Mouse (Mus musculus): Measurements from ENCODE around the gene Tbx19.
A peak's percentile ranks its signal among the peaks of the same experiment; 100 is the strongest.

Tbx19 gene

DNA sequence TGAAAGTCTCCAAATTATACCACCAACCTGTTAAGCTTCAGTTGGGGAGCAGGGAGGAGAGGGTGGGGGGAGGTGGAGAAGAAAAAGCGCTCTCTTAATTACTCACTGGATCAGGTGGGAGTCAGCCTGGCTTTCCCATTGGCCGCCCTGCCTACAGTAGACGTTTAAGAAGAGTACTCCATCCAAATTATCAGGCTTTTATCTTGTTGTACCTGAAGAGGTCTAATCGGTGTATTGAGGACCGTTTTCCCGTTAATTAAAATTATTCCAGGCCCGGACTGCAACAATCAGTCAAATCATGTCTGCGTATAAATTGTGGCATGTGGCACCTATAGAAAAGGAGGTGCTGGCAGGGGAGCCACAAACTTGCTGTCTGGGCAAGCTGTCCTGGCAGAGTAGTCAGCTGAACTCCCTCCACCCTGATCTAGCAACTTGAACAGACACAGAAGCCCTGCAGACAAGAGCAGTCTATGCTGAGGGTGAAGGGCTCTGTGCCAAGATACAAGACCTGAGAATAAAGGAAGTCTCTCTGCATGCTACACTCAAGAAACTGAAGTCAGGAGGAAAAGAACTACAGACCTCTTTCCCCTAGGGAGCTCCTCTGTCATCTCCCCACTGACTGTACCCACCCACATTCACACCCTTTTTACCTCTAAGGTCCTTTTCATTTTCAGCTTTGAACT is at the start of gene Tbx19:
Tbx19 (minus strand) TSS at position 51 of the 683 bp plus-strand sequence.
- DNase-seq: no peak

DNA sequence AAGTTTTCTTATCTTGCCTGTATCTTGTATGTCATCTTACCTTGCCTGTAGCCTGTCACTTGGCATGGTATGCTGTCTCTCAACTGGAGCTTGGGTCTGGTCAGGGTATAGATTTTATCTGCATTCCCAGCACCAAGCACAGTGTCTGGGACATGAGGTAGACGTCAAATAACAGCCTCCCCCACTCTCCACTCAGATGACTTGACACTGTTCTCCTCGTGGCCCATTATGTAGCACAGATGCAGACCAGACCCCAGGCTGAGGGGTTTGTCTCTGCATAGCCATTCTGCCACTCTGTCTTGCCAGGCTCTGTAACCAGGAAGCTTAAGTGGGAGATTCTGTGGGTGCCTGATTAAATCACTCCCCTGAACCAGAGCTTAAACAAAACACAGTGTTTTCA is 45.0 kb upstream of the Tbx19 start:
- DNase-seq: no peak

DNA sequence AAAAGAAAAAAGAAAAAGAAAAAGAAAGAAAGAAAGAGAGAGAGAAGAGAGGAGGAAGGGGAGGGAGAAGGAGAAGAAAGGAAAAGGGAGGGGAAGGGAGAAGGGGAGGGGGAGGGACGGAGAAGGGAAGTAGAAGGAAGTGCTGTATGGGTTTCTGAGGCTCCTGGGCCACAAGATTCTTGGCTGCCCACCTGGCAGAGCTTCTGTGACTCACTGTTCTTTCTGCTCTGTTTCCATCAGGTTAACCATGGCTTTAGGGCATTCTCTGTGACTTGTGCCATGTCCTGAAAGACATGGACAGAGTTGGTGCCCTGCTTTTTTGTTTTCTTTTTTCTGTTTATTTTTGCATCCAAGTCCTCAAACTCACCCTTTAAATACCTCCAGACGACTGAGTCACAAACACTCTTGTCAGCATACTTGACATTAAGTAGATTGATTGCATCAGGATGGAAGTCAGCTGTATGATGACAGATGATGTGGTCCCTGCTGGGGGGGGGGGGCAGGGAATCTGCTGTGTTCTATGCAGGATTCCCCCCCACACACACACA is 43.0 kb upstream of the Tbx19 start:
- peak; percentile 14 for DNase-seq

DNA sequence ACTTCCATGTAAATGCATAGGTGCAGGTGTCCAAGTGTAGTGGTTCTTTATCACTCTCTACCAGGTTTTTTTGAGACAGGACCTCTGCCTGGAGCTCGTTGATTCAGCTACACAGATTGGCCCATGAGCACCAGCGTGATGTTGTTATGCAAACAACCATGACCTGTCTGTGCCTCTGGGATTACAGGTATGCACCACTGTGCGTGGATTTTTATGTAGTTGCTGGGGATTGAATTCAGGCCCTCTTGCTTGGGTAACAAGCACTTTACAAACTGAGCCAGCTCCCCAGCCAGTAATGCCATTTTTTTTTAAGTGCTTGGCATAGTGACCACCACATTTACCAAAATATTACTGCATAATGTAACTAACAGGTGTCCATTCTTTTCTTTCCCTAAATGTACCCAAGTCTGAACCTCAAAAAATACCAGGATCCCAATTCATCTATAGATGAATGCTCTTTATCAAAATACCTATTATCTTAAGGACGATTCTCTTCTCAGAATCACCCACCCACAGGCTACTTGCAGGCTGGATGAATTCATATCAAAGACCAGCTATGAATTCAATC is 41.0 kb upstream of the Tbx19 start:
- DNase-seq: no peak

DNA sequence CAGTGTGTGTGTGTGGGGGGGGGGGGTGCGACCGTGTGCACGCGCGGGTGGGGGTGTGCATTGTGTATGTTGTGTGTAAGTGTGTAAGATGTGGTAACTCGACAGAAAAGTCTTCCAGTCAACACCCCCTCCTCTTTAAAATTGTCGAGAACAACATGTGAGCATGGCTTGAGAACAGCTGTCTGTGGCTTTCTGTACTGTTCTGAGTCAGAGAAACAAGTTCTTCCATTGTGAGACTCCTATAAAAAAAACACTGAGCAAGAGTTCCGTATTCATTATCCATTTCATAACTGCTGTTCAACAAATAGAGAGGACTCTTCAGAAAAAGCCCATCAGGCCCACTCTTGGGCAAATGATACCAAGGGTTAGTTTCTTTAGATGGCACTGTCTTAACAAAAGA is 40.2 kb upstream of the Tbx19 start:
- no peak for DNase-seq

DNA sequence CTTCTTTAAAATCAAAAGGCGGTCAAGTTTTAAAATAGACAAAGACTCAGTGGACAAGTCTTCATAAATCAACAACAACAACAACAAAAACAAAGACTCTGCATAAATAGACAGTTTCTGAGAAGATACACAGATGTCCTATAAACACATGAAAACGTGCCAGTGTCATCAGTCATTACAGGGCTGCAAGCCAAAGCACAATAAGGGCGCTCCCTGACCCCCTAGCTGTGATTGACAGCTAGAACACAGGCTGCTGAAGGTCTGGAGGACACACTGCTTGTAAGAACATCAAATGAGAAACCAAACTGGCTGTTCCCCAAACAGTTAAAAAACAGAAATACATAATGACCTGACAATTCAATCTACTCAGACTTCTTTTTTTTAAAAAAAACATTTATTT is 39.1 kb upstream of the Tbx19 start:
- DNase-seq: no peak

DNA sequence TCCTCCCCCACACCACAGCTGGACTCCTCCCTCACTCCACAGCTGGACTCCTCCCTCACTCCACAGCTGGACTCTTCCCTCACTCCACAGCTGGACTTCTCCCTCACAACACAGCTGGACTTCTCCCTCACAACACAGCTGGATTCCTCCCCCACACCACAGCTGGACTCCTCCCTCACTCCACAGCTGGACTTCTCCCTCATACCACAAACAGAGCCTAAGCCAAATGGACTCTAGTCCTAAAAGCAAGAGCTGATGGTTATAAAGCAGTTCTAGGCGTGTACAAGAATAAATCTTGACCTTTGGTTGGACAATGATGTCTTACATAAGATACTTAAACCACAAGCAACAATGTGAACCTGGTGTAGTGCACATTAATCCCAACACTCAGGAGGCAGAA is 38.4 kb upstream of the Tbx19 start:
- DNase-seq: no peak

DNA sequence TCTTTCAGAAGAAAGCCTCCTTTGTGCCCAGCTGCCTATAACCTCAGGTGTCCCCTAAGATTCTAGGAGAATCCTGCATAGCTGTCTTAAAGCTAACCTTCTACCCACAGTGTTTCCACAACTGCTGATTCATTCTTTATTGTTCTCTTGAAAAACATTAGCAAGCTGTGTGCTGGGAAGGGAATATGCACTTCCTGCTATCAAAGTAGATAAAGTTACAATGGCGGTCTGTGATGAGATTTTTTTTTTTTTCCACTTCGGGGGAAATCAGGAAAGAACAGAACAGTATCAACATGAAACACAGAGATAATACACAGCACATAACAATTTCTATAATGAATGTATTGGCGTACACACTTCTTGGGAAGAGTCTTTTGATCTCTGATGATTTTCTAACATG is 37.3 kb upstream of the Tbx19 start:
- DNase-seq: no peak

DNA sequence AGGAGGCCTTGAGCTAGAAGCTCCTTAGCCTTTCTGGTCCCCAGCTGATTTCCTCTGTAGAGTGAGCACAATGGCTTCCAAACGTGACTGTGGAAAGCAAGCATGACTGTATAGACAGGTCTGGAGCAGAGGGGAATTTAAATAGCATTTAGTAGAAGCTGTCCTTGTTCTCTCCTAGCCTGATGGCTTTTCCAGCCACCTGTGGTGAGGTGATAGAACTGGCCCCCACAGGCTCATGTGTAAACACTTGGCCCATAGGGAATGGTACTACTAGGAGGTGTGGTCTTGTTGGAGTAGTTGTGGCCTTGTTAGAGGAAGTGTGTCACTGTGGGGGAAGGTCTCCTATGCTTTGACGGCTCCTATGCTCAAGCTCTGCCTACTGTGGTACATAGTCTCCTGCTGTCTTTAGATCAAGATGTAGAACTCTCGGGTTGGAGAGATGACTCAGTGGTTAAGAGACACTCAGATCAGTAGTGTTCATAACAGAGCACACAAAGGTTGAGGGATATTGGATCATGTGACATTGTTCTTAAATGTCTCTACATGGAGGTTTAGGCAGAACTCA is 34.9 kb upstream of the Tbx19 start:
- DNase-seq: no peak

DNA sequence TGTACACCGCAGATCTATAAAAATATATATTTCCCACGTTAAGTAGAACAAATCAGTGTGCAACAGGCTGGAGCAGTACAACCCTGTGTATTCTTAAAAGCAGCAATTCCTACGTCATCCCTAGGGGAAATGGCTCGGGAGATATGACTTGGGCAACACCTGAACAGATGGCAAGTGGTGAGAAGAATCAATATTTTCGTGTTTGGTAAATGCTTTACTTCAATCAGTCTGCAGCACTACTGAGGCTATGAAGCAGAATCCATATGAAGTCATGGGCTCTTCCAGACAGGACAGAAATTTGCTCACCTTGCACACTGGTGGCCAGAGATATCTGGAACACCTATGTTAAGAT is 34.1 kb upstream of the Tbx19 start:
- no peak for DNase-seq

DNA sequence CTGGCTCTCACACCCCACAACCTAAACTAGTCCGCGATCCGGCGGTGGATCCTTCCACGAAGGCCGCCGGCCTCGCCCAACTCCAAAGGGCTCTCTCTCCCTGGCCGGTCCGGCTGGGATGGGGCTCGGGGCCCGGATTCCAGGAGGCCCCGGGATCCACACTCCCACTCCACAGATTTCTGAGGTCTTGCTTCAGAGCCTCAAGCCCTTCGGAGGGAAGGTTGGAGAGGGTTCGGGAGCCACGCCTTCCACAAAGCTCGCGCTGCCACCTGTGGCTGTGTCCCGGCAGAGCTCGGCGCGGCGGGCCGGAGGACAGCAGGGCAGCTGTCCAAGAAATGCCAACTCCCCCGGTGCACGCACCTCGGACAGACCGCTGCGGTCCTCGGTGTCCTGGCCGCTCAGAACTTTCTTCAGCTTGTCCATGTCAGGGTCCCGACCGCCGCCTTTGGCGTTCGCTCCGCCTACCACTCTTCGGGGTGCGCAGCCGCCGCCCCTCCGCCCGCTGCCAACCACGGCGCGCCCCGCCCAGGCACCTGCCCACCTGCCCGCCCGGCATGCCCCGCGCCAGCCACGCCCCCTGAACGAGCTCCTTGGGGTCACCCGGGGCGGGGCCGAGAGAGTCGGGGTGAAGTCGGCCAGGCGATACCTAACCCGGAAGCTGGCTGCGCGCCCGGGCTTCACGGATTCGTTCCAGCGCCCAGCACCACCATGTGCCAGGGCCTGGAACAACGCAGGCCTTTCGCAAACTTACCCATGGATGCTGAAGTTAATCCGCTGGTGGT is 33.5 kb upstream of the Tbx19 start, which contains the start of gene Sft2d2:
Sft2d2 (minus strand) TSS at position 559 of the 782 bp plus-strand sequence.
- DNase-seq: peak; percentile 67

DNA sequence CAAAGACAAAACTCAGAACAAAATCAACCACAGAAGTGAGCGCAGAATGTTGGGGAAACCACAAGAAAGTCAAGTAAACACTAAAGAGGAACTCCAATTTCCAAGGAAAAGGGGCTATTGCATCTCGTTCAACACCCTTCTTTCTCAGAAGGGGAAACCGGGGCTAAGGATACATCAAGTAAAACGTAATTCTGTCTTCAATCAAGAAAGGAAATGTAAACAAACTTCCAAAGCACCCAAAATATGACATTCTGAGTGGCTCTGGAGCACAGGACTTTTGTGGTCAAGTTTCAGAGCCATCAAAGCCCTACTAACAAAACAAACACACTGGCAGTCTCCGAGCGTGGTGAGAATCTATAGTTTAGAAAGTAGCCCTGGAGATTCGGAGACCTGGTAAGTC is 32.9 kb upstream of the Tbx19 start:
- DNase-seq: no peak

DNA sequence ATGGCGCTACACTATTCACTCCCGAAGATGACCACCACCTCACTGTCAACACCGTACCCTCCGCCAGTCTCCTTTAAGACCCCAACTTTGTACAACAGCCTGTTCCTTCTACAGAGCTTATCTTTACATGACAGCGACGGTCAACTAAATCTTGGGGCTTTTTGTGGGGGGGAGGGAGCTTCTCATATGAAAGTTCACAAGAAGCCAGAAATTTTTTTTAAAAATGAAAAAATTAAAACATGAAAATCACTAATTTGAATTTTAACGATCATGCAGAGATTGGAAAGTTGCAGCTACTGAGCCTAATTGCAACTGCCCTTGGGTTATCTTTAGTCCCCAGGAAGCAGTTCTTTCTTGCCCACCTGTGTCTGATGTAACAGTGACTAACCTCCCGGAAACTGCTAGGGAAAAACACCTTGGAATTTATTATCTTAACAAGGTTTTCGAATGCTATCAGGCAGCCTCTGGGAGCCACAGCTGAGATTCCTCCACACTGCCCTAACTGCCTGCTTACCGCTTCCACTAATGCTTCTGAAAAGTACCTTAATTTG is 32.2 kb upstream of the Tbx19 start:
- no peak for DNase-seq

DNA sequence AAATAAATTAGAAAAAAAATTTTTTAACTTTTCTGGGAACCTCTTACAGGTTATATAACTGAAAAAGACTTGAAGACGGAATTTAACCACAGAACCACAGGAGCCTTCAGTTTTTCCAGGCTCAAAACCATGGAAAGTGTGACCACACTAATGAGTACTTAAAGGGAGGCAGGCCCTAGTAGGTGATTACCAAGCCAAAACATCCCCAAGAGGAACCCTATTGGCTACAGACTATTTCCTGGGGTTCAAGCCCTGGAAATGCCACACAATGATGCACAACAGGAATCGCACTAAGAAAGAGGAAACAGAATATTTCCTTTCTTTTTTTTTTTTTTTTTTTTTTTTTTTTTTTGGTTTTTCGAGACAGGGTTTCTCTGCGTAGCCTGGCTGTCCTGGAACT is 31.5 kb upstream of the Tbx19 start:
- DNase-seq: no peak

DNA sequence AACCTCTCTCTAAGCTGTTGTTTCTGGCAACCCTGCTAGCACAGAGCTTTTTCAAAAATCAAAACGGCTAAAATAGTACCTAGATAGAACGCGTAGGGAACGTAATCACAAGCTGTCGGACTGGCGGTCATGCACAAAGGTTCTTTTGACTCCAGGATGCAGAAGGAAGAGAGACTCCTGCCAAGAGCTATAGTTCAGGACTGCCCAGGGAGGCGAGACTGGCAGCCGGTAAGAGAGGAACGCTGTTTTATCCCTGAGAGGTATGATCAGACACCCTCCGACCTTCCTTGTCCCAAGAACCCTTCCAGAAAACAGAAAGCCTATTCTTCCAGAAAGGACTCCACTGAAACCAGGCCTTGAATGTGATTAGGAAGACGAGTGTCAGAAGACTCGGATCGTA is 31.0 kb upstream of the Tbx19 start:
- no peak for DNase-seq

DNA sequence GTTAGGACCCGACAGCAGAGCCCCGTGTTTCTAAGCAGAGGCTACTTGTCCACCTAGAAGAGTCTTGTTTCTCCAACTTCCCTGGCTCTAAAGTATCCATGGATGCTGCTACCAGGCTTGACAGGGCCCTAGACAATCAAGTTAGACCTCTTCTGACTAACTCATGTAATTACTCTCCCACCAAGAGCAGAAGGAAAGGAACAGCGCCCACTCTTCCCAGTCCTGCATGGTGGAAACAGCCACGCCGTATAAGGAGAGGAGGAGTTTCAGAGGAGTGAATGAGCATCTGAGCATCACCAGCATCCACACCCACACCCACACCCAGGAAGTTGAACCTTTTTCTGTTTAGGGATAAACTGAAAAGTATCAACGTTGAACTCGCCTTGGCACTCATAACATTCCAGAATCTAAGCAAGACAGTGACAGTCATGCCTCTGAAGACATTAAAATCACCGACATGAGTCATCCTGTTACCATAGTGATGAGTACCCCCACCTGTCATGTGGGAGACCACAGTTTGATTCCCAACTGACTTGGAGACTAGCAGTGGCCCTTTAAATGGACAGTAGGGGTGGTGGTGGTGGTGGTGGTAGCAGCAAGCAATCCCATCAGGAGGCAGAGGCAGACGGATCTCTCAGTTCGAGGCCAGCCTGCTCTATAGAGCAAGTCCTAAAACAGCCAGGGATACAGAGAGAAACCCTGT is 30.1 kb upstream of the Tbx19 start:
- DNase-seq: no peak

DNA sequence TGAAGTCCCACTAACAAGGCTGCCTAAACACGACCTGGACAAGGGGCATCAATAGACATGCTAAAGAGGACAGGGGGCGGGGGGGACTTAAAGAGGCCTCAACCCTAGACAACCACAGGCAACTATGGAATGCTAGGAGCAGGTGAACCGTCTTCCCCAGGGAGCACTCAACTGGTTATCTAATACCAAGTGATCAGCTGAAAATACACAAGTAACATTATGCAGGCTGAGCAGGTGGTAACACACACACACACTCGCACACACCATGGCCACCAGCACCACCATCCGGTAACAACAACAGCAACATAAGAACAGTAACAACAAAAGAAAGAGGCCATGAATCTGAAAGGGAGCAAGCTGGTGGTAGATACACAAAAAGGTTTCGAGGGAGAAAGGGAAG is 29.5 kb upstream of the Tbx19 start:
- DNase-seq: no peak

DNA sequence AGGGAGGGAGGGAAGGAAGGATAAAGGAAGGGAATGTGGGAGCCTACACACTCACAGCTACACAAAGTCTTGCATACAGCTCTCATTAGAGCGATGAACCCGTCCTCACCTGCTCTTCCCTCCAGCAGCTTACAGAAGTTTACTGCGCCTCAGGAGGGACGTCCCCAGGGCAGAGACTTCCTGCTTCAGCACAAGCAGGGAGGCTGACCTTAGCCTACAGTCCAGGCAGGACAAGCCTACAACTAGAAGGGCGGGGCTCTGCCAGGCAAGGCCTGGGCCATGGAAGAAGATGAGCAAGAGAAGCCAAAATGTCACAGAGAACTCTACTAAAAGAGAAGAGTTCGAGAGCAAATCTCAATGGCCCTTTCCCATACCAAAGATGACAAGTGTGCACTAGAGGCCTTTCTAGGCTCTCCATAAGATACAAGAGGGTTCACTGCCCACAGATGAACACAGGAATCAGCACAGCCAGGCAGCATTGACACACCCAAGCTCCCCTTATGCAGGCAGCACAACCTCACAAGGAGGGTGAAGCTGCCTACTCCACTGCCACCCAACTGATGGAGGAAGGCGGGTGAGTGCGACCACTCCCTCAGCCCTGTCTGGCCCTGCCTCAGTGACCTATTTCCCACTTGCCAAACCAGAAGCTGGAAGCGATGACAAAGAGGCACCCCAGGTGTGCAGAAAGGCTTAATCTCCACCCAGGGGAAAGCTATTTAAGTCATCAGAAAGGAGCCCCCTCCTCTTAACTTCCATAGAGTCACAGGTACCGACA is 28.4 kb upstream of the Tbx19 start:
- no peak for DNase-seq

DNA sequence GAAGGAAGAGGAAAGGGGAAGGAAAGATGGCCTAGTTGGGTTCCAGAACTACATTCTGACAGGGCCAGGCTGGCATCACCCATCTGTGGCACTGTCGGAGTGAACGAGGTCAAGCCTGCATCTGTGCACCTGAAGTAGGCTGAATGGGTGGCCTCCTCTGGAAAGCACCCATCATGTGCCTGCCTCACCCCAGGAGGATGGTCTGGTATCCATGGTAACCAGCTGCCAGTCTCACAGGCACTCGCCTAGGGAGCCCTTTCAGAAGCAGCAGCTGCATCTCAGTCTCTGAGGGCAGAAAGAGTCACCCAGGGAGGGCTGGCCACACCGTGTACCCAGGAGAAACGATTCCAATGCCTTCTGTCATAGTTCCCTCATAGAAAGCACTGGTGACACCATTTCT is 26.8 kb upstream of the Tbx19 start:
- DNase-seq: no peak

DNA sequence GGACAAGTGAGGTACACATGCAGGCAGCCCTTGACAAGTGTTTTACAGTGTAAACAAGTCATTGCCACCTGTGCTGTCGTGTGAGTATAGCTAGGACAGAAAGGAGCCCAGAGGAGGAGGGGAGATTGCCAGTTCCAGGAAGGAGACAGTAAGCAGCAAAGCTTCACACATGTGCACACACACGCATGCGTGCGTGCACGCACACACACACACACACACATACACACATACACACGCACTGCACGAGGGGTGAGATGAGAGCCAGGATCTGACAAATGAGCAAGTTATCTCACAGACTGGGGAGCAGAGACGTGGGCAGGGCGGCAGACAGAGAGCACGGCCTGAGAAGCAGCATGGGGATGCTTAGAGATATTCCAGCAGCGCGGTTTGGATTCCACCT is 25.9 kb upstream of the Tbx19 start:
- no peak for DNase-seq

DNA sequence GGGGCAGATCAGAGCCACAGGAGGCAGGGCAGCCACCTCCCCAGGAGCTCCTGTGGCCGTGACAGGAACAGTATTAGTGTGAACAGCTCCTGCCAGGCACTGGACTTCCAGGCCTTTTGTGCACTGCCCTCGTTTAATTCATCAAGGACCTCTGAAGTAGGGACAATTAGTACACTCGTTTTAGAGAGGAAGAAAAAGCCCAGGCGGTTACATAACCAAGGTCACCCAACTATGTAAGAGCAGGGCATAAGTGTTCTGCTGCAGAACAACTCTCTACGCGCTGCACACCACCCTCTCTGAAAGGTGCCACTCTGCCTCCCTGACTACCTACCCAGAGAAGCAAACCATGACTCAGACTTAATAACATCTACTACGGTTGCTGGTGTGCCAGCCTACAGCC is 24.5 kb upstream of the Tbx19 start:
- no peak for DNase-seq

DNA sequence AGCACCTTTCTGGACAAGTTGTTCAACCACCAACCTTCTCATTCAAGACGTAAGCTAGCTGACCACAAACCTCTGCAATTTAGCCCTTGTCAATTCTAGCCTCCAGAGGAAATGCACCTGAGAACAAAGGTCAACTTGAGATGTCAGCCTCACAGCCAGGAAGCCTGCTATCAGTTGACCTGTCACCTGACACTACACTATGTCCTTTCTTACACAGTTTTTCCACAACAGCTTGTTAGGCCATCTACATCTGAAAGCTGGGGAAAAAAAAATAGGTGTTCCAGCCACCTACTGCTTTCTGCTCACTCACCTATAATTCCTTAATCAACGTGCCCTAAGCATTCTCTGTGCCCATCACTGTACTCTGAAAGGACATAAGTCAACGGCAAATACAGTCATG is 23.6 kb upstream of the Tbx19 start:
- no peak for DNase-seq
